Mouse (Mus musculus) gastrocnemius, postnatal 10 days (tissue): ENCODE data around the gene Bdh2. TPM values are rescaled to one million over a fixed set of nuclear protein-coding genes. Genes with fewer than 3 reads are reported as not detected.

ENCODE experiments used
- DNase-seq: peaks from one replicate; pipeline ENCODE4 v3.0.0; 2021; ENCODE audit warnings: mixed read lengths
- long read RNA-seq, 2 experiments: library from polyadenylated mRNA; stranded (forward); transcript quantifications; one replicate each; pipeline ENCODE4 v2.0.0; 2021
- total RNA-seq, 2 experiments: library from RNA; stranded (reverse); gene quantifications; 2 replicates each; pipeline ENCODE4 v1.2.3; 2021

The Bdh2 gene
- 1 to 10 TPM; 4.4 to 5.6 TPM for total RNA-seq
- long read RNA-seq, experiment 1: 0 reads
- long read RNA-seq, experiment 2, partial matches to known transcripts: 0 of 6 reads
- long read RNA-seq, experiment 2, other reads (novel, unspliced or antisense): 0 of 6 reads

DNA sequence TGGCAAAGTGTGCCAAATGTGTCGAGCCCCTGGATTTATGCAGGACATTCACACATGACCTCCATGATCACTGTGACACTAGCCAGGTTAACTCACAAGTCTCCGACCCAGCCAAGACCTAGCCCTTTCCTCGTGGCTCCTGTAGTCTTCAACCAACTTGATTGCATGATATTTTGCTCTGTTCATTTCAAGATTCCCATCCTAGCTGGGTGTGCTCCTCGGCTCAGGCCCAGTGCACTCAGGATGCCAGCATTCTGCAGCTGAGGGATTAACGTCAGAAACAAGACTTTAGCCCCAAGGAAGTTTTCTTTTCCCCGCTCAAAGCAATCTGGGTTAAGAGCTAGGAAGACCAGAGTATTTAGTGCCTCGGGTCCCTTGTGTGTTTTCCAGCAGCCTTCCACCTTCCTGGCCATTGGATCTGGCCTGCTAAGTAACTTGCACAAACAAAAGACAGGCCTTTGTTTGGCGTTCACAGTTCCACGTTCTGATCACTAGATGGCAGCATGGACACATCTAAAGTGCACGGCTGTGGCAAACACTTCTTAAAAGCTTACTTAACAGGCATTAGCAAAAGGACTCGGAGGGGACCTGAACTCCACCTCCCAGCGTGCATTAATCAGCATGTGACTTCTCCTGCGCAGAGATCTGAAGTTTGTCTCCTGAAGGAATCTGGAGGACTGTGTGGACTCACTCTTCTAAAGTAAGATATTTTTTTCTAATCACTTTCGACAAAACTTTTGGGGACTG lies at the start of gene Bdh2:
Bdh2 (plus strand) TSS at position 553 of the 747 bp plus-strand sequence.
- peak; percentile 61 for DNase-seq

DNA sequence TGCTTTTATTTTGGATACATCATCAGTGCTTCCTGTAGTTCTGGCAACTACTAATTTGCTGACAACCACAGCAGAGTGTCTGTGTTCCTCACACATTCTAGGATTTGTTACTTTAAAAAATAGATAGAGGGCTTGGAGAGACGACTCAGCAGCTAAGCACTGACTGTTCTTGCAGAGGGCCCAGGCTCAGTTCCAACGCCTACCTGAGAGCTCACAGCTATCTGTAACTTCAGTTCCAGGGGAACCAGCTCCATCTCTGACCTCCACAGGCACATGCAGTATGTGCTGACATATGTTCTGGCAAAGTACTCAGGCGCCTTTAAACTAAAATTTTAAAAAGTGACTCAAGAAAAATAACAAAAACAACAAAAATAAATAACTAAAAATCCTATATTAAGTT lies 49.0 kb upstream of the Bdh2 start:
- no peak for DNase-seq

DNA sequence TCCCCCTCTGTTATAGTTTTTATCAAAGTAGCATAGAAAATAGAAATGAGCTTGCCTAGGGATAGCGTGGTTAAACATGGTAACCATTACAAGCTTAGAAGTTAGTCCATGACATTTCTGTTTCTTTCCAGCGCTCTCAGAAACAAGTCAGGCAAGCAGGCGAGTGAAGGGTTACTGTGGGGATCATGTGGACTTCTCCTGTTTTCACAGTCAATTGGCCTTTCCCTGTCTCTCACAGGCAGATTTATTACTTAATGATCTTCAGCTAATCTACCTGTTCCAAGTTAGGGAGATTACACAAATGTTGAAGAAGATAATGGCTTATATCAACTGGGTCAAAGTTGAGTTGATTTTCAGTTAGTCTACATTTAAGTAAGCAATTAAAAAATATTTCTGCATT lies 48.6 kb upstream of the Bdh2 start:
- DNase-seq: no peak

DNA sequence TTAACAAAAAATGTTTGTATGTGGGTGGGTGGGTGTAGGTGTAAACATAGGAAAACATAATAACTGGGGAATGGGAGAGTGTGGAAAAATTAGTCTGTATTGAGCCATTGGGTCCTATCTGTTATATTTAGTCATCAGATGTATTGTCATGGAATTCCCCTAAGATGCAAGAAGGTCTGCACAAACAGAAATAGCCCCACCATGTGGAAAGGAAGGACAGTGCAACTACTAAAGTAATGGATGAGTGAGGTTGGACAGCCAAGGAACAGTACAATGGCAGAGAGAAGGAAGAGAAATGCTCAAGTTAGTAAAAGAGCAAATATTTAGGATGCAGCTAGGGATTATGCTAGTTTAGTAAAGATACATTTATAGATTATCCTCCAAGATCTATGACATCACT lies 35.3 kb upstream of the Bdh2 start:
- DNase-seq: no peak

DNA sequence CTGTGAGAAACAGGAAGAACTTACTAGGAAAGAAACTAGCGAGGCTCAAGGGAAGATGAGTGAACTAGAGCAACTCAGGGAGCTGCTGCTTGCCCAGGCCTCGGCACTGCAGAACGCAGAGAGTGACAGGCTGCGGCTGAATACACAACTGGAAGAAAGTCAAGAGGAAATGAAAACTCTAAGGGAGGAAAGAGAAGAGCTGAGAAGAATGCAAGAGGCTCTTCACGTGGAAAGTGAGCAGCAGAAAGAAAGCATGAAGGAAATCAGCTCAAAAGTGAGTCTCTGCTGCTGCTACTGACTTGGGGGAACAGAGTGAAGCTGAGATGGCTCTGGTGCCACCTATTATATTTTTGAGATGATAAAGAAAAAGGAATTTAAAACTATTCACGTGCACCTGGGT lies 34.2 kb upstream of the Bdh2 start:
- no peak for DNase-seq

DNA sequence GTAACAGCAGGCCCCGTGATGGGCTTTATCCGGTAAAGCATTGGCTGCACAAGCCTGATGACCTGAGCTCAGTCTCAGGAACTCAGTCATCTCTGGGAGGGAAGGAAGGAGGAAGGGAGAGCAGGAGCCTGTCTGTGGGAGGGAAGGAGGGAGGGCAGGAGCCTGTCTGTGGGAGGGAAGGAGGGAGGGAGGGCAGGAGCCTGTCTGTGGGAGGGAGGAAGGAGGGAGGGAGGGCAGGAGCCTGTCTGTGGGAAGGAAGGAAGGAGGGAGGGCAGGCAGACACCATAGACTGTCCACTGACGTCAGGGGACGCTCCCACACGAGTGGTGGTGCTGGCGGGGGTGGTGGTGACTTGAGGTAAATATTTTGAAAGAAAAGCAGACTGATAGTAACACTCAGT lies 31.9 kb upstream of the Bdh2 start:
- DNase-seq: no peak

DNA sequence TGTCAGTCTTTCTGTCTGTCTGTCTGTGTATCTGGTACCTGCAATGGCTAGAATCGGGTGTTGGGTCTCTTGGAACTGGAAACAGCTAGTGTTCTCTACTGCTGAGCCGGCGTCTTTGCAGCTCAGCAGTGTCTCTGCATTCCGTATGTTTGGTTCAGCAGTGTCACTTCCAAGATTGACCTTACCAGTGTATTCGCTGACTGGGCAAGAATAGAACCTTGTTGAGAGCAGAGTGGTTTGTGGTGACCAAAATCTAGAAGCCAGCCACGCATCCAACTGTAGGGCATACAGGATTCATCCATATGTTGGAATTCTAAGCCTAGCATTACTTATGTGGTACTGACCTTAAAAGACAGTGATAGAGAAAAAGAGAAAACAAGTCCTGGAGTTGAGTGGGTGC lies 29.2 kb upstream of the Bdh2 start:
- no peak for DNase-seq

DNA sequence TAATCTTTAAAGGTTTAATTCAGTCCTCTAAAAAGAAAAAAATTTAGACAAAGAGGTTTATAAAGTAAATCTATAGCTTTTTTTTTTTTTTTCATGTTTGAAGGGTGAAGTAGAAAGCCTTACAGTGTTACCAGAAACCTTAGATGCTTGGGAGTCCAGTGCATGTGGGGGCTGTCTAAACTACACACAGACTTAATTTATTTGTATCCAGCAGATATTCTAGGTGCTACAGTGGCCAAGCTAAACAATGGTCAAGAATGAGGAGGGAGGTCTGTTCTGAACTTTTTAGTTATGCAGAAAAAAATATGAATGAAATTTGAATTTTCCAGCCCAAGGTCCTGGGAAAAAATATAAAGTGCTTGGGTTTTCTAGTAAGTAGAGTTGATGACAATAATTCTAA lies 26.2 kb upstream of the Bdh2 start:
- DNase-seq: no peak

DNA sequence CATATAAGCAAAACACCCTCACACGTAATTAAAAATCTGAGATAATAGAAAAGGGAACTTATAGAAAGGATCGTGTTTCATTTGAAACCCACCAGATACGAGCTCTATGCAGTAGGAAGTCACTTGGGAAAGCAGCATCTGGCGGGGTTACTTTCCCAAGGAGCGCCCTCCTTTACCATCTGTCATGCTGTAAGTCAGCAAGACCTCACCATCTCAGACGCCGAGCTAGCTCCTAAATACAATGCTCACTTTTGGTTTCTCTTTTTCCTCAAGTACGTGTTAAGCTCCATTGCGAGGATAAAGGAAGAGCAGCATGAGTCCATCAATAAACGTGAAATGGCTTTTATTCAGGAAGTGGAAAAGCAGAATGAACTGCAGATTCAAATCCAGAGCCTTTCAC lies 22.1 kb upstream of the Bdh2 start:
- no peak for DNase-seq

DNA sequence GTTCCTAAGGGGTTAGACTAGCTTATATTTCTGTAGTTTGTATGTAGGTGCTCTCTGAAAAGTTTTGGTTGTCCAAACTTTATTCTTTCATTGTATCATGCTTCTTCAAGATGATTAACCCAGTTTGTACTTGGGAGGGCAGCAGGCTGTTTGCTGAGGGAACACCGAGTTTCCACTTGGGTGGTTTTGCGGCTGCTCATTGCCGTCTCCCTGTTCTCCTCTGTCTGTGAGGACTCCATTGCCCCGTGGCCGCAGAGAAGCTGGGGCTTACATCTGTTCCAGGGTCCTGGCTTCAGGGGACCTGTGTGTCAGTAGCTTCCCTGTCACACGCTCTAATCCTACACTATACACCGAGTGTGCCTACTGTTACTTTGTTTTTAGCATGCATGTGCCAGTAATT lies 20.8 kb upstream of the Bdh2 start:
- no peak for DNase-seq

DNA sequence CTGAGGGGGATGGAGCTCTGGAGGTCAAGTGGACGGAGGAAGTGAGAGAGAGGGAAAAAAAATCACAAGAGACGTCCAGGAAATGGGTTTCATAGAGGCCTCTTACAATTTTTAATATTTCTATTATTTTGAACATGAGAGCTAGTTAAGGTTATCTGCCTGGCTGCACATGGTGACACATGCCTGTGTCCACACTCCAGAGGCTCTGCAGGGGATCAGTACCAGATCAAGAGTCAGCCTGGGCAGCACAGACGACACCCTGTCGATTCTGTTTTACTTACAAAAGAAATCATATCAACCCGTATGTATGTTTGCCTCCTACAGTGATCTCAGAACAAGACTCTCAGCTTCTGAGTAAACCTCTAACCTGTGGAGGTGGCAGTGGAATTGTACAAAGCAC lies 12.4 kb upstream of the Bdh2 start:
- no peak for DNase-seq

DNA sequence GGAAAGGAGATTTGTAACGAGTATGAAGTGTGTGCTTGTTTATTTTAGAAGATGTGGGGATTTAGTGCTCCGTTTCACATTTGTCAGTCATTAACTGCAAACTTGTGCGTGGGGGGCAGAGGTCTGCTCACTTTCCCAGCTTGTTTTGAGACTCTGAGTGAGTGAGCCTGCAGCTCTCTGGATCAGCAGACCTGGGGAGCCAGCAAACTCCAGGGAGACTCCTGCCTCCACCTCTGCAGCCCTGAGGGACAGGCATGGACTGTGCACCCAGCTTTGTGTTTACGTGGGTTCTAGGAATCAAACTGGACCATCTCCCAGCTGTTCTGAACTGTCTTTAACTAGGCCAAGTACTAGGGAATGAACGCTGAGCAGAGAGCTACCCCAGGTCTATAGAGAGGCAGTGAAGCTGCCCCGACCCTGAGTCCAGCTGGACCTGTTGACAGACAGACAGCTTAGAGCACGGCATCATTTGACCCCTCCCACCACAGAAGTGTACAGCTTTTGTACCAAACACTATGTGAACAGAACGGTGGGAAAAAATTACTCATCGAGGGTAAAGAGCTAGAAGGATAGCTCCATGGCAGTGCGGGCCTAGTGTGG lies 11.5 kb upstream of the Bdh2 start:
- DNase-seq: no peak

DNA sequence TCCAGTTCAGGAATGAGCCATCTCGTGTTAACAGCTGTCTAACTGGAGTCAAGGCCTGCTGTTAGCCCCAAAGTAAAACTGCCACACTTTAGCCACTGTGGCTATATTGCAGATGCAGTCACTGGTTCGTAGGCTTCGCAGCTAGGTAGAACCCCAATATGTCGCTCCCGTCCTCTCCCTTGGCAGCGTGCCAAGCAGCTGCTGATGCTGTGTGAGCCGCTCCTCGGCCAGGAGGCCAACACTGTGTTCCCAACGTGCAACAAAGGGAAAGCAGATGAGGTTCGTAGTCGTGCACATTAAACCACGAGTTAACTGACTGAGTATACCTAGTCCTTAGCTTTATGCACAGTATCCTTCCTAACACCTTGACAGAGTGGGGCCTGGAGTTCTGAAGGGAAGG lies 8.4 kb upstream of the Bdh2 start:
- DNase-seq: peak; percentile 44

DNA sequence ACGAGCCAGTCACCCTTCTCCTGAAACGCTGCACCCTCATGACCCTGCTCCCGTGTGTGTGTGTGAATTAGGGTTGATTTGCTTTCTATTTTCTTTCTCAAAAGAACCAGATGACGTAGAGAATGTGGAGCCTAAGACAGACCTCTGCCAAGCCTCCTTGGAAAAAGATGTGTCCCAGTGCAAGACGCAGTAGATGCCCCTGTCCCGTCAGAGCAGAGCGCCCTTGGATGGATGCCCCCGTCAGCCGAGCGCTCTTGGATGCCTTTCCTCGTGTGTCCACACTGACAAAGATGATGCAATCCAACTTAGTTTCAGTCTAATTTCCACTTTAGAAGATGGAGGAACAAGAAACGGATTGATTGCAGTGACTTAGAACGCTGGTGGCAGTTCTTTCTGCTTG lies 8.0 kb upstream of the Bdh2 start:
- DNase-seq: no peak

DNA sequence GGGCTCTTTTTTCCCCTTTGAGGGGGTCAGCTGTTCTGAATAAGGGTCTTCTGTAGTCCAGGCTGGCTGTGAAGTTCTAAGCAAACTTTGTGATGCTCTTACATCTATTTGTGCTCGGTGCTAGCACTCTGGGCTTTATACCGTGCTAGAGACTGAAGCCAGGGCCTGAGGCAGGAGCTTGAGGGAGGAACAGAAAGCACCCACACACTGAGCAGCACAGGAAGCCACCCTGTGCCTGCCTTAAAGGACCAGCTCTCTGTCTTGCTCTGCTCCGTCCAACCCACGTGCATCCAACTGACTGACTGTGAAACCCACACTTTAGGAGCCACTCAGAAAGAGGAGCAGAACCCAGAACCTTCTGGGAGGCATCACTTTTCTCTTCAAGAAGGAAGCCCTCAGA lies 861 bp upstream of the Bdh2 start:
- DNase-seq: no peak

DNA sequence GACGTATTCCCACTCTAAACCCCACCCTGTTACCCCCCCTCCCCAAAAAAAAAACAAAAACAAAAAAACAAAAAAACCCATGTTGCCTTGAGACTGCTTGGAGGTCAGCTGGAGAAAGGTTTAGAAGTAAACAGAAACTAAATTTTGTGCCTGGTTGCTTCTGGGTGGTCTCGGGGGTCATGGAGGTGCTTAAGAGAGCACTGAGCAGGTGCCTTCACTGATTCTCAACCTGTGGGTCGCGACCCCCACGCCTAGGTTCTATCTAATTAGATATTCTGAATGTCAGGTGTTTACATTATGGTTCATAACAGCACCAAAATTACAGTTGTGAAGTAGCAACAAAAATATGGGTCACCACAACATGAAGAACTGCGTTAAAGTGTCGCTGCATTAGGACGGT lies 680 bp downstream of the Bdh2 start:
- DNase-seq: no peak

DNA sequence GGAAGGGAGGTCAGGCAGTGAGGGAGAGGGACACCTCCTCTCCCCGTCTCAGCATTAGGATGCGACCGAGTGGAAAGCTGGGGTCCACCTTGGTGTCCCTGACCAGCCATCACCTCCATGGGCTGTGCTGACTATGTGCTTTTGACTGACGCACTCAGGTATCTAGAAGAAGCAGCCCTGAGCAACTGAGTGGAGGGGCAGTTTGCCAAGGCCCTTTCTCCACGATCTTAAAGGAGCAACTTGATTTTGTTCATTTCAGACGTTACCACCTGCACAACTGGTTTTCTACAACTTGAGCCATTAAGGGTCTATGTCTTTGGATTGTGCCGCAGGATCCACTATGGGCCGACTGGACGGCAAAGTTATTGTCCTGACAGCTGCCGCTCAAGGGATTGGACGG lies 4.2 kb downstream of the Bdh2 start:
- DNase-seq: no peak

DNA sequence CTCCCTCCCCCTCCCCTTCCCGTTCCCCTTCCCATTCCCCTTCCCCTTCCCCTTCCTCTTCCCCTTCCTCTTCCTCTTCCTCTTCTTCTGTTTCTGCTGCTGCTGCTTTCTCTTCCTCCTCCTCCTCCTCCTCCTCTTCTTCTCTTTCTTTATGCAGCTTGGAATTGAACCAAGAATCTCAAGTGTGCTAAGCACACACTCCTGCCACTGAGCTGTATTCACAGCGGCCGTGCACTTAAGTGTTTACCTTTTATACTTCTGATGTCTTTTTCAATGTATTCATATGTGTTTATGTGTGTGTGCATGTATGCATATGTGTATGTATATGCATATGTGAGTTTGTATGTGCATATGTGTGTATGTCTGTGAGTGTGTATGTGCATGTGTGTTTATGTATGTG lies 4.8 kb downstream of the Bdh2 start:
- DNase-seq: no peak

DNA sequence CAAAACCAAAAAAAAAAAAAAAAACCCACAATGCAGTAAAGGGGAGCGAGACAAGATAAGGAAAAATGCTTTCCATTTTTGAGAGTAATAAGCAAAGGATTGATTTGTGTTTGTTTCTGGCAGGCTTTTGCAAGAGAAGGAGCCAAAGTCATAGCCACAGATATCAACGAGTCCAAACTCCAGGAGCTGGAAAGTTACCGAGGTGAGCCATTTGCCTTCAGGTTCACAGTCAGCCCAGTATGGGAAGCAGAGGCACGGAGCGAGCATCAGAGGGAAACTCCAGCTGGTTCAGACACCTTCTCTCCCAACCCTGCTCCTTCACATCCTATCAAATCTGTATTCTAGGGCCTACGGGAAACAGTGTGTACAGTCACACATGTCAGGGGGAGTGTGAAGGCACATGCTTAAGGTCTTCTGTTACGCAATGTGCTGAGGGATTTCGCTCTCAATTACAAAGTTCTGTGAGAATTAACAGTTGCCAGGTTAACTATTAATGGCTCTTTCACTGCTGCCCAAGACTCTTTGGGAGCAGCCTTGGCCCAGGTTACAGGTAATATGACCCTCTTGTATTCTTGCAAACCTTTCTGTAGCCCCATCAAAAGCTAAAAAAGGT lies 7.2 kb downstream of the Bdh2 start:
- no peak for DNase-seq

DNA sequence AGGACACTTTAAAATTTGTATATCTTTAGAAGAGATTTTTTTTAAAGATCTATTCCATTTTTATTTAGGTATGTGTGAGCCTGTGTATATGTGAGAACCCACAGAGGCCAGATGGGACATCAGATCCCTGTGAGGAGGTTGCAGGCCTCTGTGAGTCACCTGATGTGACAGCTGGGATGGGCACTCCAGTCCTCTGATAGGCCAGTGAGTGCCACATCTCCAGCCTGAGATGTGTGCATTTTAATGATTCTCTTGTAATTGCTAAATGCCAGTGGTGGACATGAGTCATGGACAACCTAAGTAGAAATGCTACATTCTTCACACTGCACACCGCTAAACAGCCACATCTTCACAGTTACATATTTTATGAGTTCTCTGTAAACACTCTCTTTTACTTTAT lies 8.1 kb downstream of the Bdh2 start:
- no peak for DNase-seq

DNA sequence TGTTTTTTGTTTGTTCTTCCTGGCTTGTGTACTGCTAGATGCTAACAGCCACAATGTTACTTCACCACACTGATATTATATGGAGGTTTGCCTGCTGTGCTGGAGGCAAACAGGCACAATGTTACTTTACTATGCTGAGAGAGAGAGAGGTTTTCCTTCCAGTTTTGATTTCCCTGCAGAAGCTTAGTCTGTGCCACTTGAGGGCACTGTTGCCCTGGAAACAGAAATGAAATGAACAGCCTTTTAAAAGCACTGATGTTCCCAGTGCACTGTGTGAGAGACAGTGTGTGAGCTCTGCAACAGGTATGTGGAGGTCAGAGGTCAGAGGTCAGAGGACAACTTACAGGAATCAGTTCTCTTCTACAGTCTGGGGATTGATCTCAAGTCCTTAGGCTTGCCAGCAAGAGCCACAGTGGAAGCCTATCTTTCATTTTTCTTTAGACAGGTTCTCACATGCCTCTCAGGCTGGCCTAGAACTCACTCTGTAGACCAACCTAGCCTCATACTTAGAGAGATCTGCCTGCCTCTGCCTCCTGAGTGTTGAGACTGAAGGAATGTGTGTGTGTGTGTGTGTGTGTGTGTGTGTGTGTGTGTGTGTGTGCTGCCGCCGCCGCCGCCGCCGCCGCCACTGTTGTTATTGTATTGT lies 9.4 kb downstream of the Bdh2 start:
- peak; percentile 24 for DNase-seq

DNA sequence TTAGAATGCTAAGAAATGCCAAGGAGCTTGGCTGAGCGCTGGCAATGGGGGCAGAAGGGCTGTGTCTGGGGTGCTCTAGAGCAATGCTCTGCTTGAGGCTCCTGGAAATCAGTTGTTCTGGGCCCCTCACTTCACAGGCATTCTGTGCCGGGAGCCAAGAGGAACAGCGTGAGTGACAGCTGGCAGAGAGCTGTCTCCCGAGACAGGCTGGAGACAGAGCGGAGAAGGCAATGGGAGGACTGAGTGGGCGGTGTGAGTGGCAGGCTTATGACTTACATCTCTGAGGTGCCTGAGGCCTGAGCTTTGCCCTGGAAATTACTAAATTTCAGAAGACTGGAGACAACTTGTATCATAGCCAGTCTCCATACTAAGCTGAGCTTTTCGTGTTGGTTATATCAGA lies 12.7 kb downstream of the Bdh2 start:
- no peak for DNase-seq

DNA sequence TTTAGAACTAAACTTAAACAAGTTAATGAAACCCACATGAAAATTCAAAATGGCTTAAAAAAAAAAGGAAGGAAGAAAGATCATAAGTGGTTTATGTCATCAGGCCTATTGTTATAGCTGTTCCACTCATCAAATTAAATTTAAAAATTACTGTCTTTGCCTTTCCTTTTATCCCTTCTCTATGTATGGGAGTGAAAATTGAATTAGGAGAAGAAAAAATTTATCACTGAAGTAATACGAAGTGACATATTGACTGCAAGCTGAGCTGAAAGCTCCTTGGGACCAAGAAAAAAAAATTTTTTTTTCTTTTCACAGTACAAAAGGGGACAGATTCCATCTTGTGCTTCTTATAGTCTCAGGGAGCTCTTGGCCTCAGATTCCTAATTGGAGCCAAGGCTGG lies 14.5 kb downstream of the Bdh2 start:
- no peak for DNase-seq
